Mouse (Mus musculus) MEL (cell line): ENCODE results near the gene Smarca4.

Experiments used
- CHD1 ChIP-seq: IDR thresholded peaks from 2 replicates; pipeline ENCODE4 v1.6.1; 2012; ENCODE audit warnings: low read depth, mild to moderate bottlenecking, inconsistent platforms, low read length, improper control_type of control experiment
- CTCF ChIP-seq, 3 experiments: IDR thresholded peaks in 2 of 3; conservative IDR thresholded peaks in 1 of 3; 2 replicates each; pipeline ENCODE4 v1.5.1; 2011 to 2012; ENCODE audit warnings: low read length in 3 of 3, low read depth in 2 of 3, mild to moderate bottlenecking in 2 of 3, improper control_type of control experiment in 1 of 3, inconsistent platforms in 1 of 3, mixed read lengths in 1 of 3, moderate library complexity in 1 of 3; ENCODE audit not compliant: control insufficient read depth in 1 of 3, insufficient read depth in 1 of 3, poor library complexity in 1 of 3, severe bottlenecking in 1 of 3
- GATA1 ChIP-seq: IDR thresholded peaks from 2 replicates; pipeline ENCODE4 v1.6.1; 2011; ENCODE audit warnings: low read depth, low read length, improper control_type of control experiment
- MXI1 ChIP-seq: IDR thresholded peaks from 2 replicates; pipeline ENCODE4 v1.6.1; 2011; ENCODE audit warnings: mild to moderate bottlenecking, low read depth, low read length, improper control_type of control experiment
- POLR2A ChIP-seq, 2 experiments: IDR thresholded peaks; 2 replicates each; pipeline ENCODE4 v1.6.1; 2011 to 2012; ENCODE audit warnings: low read length in 2 of 2, mild to moderate bottlenecking in 2 of 2, control low read depth in 1 of 2, improper control_type of control experiment in 1 of 2, low read depth in 1 of 2, moderate library complexity in 1 of 2; ENCODE audit not compliant: control insufficient read depth in 1 of 2, insufficient read depth in 1 of 2, poor library complexity in 1 of 2
- TCF12 ChIP-seq: IDR thresholded peaks from 2 replicates; pipeline ENCODE4 v1.6.1; 2014; ENCODE audit warnings: low read depth, mild to moderate bottlenecking, inconsistent platforms, low read length, improper control_type of control experiment, moderate library complexity
- USF2 ChIP-seq, 2 experiments: IDR thresholded peaks; 2 replicates each; pipeline ENCODE4 v1.6.1; 2011 to 2012; ENCODE audit warnings: improper control_type of control experiment in 2 of 2, low read length in 2 of 2, borderline replicate concordance in 1 of 2, inconsistent platforms in 1 of 2, low read depth in 1 of 2, mild to moderate bottlenecking in 1 of 2; ENCODE audit not compliant: insufficient read depth in 1 of 2
- ZKSCAN1 ChIP-seq: IDR thresholded peaks from 2 replicates; pipeline ENCODE4 v1.6.1; 2012; ENCODE audit warnings: low read depth, mild to moderate bottlenecking, inconsistent platforms, low read length, improper control_type of control experiment, moderate library complexity

- TF ChIP-seq CHD1 (no peak), MXI1 (no peak), ZKSCAN1 (no peak), USF2 (IDR thresholded peaks at IDR 0.05; ENCODE audit: borderline replicate concordance in 1 of 2, insufficient read depth in 1 of 2, low read depth in 1 of 2, low read length in 2 of 2) (no peak), POLR2A (IDR thresholded peaks at IDR 0.05; ENCODE audit: control insufficient read depth in 1 of 2, insufficient read depth in 1 of 2, low read depth in 1 of 2, low read length in 2 of 2, poor library complexity in 1 of 2) (no peak), CTCF (IDR thresholded peaks at IDR 0.05 in 2 of 3, conservative IDR thresholded peaks at IDR 0.05 in 1 of 3; ENCODE audit: control insufficient read depth in 1 of 3, insufficient read depth in 1 of 3, low read depth in 2 of 3, low read length in 3 of 3, poor library complexity in 1 of 3, severe bottlenecking in 1 of 3) (peak; percentile 71 to 75 (median 74)), GATA1 (no peak), TCF12 (no peak)
Measured at GRCm38 (mm10) chr9:21682827-21683226, 66.9 kb downstream of the Smarca4 start.
